Mouse (Mus musculus) hindbrain, postnatal 0 days (tissue): ENCODE measurements at regions not wholly inside any gene's neighbourhood (a gene's known extent, or its start where the extent isn't known, plus 50 kb on each side); places are given as distances from the start of the nearest gene placed in this dataset.
A peak's percentile ranks its signal among the peaks of the same experiment; 100 is the strongest.

Source experiments
- ATAC-seq: fragments of 200-750 bp; cut with Nextera tagmentation; 2 replicates; pipeline ENCODE4 v1.8.0; 2017; ENCODE audit warnings: mild to moderate bottlenecking, moderate TSS enrichment, moderate library complexity
- DNase-seq: peaks from one replicate; pipeline ENCODE4 v3.0.0-alpha.2; 2015; ENCODE audit warnings: low spot score
- H3K27ac ChIP-seq: fragments of 300-500 bp; sonication (generic); 2 replicates; pipeline ENCODE4 v1.5.1; 2014; ENCODE audit warnings: mild to moderate bottlenecking
- H3K27me3 ChIP-seq: fragments of 300-500 bp; sonication (generic); 2 replicates; pipeline ENCODE4 v1.6.1; 2014; ENCODE audit warnings: low read length, mixed read lengths; ENCODE audit not compliant: insufficient read depth
- H3K36me3 ChIP-seq: fragments of 300-500 bp; sonication (generic); 2 replicates; pipeline ENCODE4 v1.6.1; 2014; ENCODE audit warnings: low read length, mixed read lengths; ENCODE audit not compliant: insufficient read depth
- H3K4me1 ChIP-seq: fragments of 300-500 bp; sonication (generic); 2 replicates; pipeline ENCODE4 v1.6.1; 2014; ENCODE audit warnings: antibody characterized with exemption, low read length, mixed read lengths; ENCODE audit not compliant: insufficient read depth
- H3K4me2 ChIP-seq: fragments of 300-500 bp; sonication (generic); 2 replicates; pipeline ENCODE4 v1.6.1; 2014; ENCODE audit warnings: low read depth, mild to moderate bottlenecking, low read length, moderate library complexity, mixed read lengths
- H3K4me3 ChIP-seq: fragments of 300-500 bp; sonication (generic); 2 replicates; pipeline ENCODE4 v1.5.1; 2014; ENCODE audit warnings: low read length
- H3K9ac ChIP-seq: fragments of 300-500 bp; sonication (generic); replicated peaks from 2 replicates; pipeline ENCODE4 v1.6.1; 2014; ENCODE audit warnings: mild to moderate bottlenecking, low read length, moderate library complexity, mixed read lengths
- H3K9me3 ChIP-seq: fragments of 300-500 bp; sonication (generic); 2 replicates; pipeline ENCODE4 v1.6.1; 2016; ENCODE audit warnings: low read length, mixed read lengths
- CTCF ChIP-seq: IDR thresholded peaks from 2 replicates; pipeline ENCODE4 v1.5.1; 2016; ENCODE audit warnings: antibody characterized with exemption, control low read depth, low read depth
- WGBS: fragments of 180-500 bp; shearing (Covaris S2); extraction: QIAGEN DNeasy Blood & Tissue Kit; methylation state at CpG from one replicate; pipeline ENCODE4 v1.1.7; 2014; 5-methylcytosine and 5-hydroxymethylcytosine counted together

DNA sequence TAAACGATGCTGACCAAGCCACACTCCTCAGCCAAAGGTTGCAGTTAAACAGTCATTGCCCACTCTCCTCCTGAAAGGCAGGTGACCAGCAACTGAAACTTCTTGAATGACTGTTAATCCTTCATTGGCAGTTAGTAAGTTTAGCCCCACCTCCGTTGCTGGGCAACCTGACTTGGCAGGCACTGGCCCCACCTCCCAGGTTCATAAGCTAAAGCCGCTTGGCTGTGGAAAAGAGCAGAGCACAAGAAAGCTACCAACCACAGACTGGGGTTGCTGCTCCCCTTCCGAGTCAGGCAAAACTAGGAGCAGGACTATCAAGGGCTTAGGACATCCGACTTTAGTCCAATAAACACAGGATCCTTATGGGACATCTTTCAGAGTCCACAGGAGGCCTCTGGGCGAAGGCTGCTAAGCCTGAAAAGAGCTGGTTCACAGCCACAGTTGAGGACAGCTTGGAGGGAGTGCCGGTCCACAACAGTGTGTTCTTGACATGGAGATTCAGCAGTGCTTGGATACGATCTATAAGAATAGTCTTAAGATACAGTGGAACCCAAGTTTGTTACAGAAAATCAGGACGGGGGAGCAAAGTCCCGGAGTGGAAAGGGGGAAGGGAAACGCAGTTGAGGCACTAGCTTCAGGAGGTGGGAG, 67.7 kb upstream of the Kcnma1 start:
- peak; percentile 82; the same call in 1 of the 2 replicates for ATAC-seq

DNA sequence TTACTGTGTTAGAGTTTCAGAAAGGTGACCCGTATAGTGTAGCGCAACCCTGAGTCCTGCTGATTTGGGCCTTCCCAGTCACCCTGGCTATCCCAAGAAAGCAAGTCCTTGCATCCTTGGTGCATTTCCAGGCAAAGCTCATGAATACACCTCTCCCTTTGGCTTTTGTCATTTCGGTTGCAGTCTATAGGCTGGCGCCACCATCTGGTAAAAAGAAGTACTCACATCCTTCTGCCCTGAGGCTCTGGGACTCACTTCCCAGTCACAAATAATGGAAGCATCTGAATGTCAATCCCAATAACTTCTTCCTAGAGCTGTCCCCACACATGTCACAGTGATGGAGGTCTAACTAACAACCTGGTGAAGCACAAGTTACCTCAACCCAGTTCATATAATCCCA, 54.4 kb upstream of the Kcnma1 start:
- WGBS, result 59% methylated on average over 4 of the region's 4 CpGs
- H3K9me3 ChIP-seq, result no peaks in the 10 kb centered on the region
- H3K27ac ChIP-seq, result no peak overlapping the region
- H3K4me2 ChIP-seq, result no peak overlapping the region
- H3K9ac ChIP-seq, result no peak overlapping the region
- TF ChIP-seq CTCF, result peak; percentile 67
- DNase-seq (peak; percentile 65), ATAC-seq (no peak)
- H3K4me1 ChIP-seq, result no peaks in the 10 kb centered on the region
- H3K27me3 ChIP-seq, result no peaks in the 10 kb centered on the region
- no peaks in the 10 kb centered on the region for H3K36me3 ChIP-seq
- H3K4me3 ChIP-seq, result no peak overlapping the region

More for the DNA sequence above, 67.7 kb upstream of the Kcnma1 start:
- no peaks in the 10 kb centered on the region for H3K9me3 ChIP-seq
- no peak for TF ChIP-seq CTCF
- WGBS, result 25% methylated on average over 11 of the region's 11 CpGs
- peak overlapping the region; percentile 40 for H3K4me2 ChIP-seq
- H3K27me3 ChIP-seq, result no peaks in the 10 kb centered on the region
- peak; percentile 78 for DNase-seq
- H3K36me3 ChIP-seq, result no peaks in the 10 kb centered on the region
- no peak overlapping the region for H3K9ac ChIP-seq
- peak overlapping the region; percentile 4; the same call in 1 of the 2 replicates for H3K4me3 ChIP-seq
- no peak overlapping the region for H3K27ac ChIP-seq
- H3K4me1 ChIP-seq, result no peaks in the 10 kb centered on the region

DNA sequence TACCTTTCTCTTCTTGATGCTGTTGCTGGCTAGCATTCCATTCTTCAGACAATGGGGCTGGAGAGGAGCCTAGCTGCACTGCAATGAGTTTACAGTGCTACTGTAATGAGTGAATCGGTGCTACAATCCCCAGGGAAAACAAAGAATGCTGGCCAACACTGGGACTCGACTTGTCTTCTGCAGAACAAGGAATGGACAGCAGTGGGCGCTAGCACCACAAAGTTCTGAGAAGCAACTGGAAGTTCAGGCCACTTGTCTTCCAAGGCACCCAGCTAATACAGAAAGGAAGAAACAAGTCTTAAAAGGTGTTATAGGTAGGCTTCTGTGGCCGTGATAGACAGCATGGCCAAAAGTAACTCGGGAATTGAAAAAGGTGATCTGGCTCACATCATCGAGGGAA, 53.4 kb upstream of the Kcnma1 start:
- Histone ChIP-seq H3K4me2 (no peak overlapping the region), H3K36me3 (no peaks in the 10 kb centered on the region), H3K9ac (no peak overlapping the region), H3K4me1 (no peaks in the 10 kb centered on the region), H3K27ac (no peak overlapping the region), H3K4me3 (no peak overlapping the region), H3K9me3 (no peaks in the 10 kb centered on the region), H3K27me3 (no peaks in the 10 kb centered on the region)
- ATAC-seq (no peak), DNase-seq (peak; percentile 81)
- WGBS, result 42% methylated on average over 6 of the region's 6 CpGs
- peak; percentile 87 for TF ChIP-seq CTCF

DNA sequence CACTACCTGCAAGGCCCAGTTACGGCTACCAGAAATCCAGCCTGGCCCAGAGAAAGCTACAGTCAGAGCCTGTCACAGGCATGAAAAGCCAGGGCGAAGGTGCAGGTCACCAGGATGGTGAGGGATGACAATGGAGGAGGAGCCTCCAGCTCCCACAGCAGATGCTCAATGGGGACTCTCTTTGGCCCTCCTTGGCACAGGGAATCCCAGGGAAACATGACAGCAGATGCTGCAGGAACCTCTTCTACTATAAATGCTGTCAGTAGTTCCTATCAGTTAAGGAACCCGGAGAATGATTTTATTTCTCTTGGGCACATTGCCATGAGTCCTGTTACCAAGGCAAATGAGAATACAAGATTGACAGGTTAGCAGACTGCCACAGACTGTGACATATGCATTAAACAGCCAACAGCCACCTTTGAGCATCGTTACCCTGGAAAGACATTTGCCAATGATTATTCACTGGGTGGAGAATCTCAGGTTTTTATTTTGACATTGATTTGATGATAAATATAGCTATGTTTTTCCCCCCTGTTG, 51.0 kb upstream of the Kcnma1 start:
- H3K4me3 ChIP-seq, result no peak overlapping the region
- no peaks in the 10 kb centered on the region for H3K4me1 ChIP-seq
- DNase-seq, result no peak
- 60% methylated on average over 4 of the region's 4 CpGs for WGBS
- no peak overlapping the region for H3K9ac ChIP-seq
- no peaks in the 10 kb centered on the region for H3K9me3 ChIP-seq
- no peak overlapping the region for H3K27ac ChIP-seq
- H3K27me3 ChIP-seq, result no peaks in the 10 kb centered on the region
- no peak for TF ChIP-seq CTCF
- no peaks in the 10 kb centered on the region for H3K36me3 ChIP-seq
- no peak overlapping the region for H3K4me2 ChIP-seq
- ATAC-seq, result no peak
